Mouse (Mus musculus) hindbrain, embryonic 14.5 days (tissue): ENCODE results near the gene Fbn1. TPM values are rescaled to one million over a fixed set of nuclear protein-coding genes. Genes with fewer than 3 reads are reported as not detected.
"Not testable (repeated sequence)": the region's sequence is repeated elsewhere in the genome, so short reads cannot be mapped to it uniquely, and the experiment has no call there.

Experiments used
- ATAC-seq: fragments of 200-750 bp; cut with Nextera tagmentation; 2 replicates; pipeline ENCODE4 v1.8.0; 2017; ENCODE audit warnings: moderate number of reproducible peaks, mild to moderate bottlenecking, moderate TSS enrichment, moderate library complexity; ENCODE audit not compliant: low FRiP score
- DNase-seq: peaks from one replicate; pipeline ENCODE4 v3.0.0-alpha.2; 2015; ENCODE audit warnings: low spot score
- H3K27ac ChIP-seq: fragments of 300-500 bp; sonication (generic); 2 replicates; pipeline ENCODE4 v1.5.1; 2014; ENCODE audit warnings: mild to moderate bottlenecking, moderate library complexity
- H3K27me3 ChIP-seq: fragments of 300-500 bp; sonication (generic); 2 replicates; pipeline ENCODE4 v1.6.1; 2014; ENCODE audit warnings: mild to moderate bottlenecking, low read length, mixed read lengths; ENCODE audit not compliant: control insufficient read depth, insufficient read depth
- H3K36me3 ChIP-seq: fragments of 300-500 bp; sonication (generic); replicated peaks from 2 replicates; pipeline ENCODE4 v1.6.1; 2014; ENCODE audit not compliant: control insufficient read depth, insufficient read depth
- H3K4me1 ChIP-seq: fragments of 300-500 bp; sonication (generic); replicated peaks from 2 replicates; pipeline ENCODE4 v1.6.1; 2014; ENCODE audit warnings: antibody characterized with exemption, low read length, mixed read lengths; ENCODE audit not compliant: control insufficient read depth, insufficient read depth
- H3K4me2 ChIP-seq: fragments of 300-500 bp; sonication (generic); replicated peaks from 2 replicates; pipeline ENCODE4 v1.6.1; 2014; ENCODE audit warnings: mild to moderate bottlenecking, moderate library complexity
- H3K4me3 ChIP-seq: fragments of 300-500 bp; sonication (generic); replicated peaks from 2 replicates; pipeline ENCODE4 v1.5.1; 2014; ENCODE audit warnings: mild to moderate bottlenecking, low read length
- H3K9ac ChIP-seq: fragments of 300-500 bp; sonication (generic); 2 replicates; pipeline ENCODE4 v1.6.1; 2014
- H3K9me3 ChIP-seq: fragments of 300-500 bp; sonication (generic); 2 replicates; pipeline ENCODE4 v1.6.1; 2016; ENCODE audit warnings: low read length; ENCODE audit not compliant: control insufficient read depth
- WGBS: fragments of 180-500 bp; shearing (Covaris S2); extraction: QIAGEN DNeasy Blood & Tissue Kit; methylation state at CpG from one replicate; pipeline ENCODE4 v1.1.7; 2014; 5-methylcytosine and 5-hydroxymethylcytosine counted together
- polyA plus RNA-seq: library from polyadenylated mRNA; unstranded; fragments of >200 nt; fragmentation: Nextera tagmentation; extraction: Ambion mirVana; gene quantifications from 2 replicates; pipeline ENCODE4 v1.2.1, GENCODE M21; 2014

The Fbn1 gene
- polyA plus RNA-seq, 1 experiment from 2014 or later, result 6.7 TPM

- Histone ChIP-seq H3K4me2 (no peak overlapping the region), H3K9ac (no peak overlapping the region), H3K27ac (no peak overlapping the region), H3K4me1 (no peaks in the 10 kb centered on the region), H3K27me3 (no peaks in the 10 kb centered on the region), H3K9me3 (no peaks in the 10 kb centered on the region), H3K36me3 (no peaks in the 10 kb centered on the region), H3K4me3 (no peak overlapping the region)
- ATAC-seq (no peak), DNase-seq (no peak)
- WGBS, result 91% methylated on average over 5 of the region's 5 CpGs
Observed at GRCm38 (mm10) chr2:125293969-125294491, 213.8 kb downstream of the Fbn1 start.

- DNase-seq, result no peak
- no peaks in the 10 kb centered on the region for H3K36me3 ChIP-seq
- H3K9ac ChIP-seq, result no peak overlapping the region
- no peak for ATAC-seq
- H3K9me3 ChIP-seq, result no peaks in the 10 kb centered on the region
- no peak overlapping the region for H3K4me3 ChIP-seq
- no peak overlapping the region for H3K4me2 ChIP-seq
- no peaks in the 10 kb centered on the region for H3K4me1 ChIP-seq
- WGBS, result 87% methylated on average over 7 of the region's 7 CpGs
- H3K27me3 ChIP-seq, result no peaks in the 10 kb centered on the region
- H3K27ac ChIP-seq, result no peak overlapping the region
Observed at GRCm38 (mm10) chr2:125292616-125293015, 215.2 kb downstream of the Fbn1 start.

- DNase-seq (no peak), ATAC-seq (no peak)
- Histone ChIP-seq H3K4me1 (no peaks in the 10 kb centered on the region), H3K4me2 (no peak overlapping the region), H3K9me3 (no peaks in the 10 kb centered on the region), H3K4me3 (no peak overlapping the region), H3K36me3 (no peaks in the 10 kb centered on the region), H3K27me3 (no peaks in the 10 kb centered on the region), H3K9ac (no peak overlapping the region), H3K27ac (no peak overlapping the region)
- WGBS, result 92% methylated on average over 1 of the region's 1 CpGs
Observed at GRCm38 (mm10) chr2:125291101-125291500, 216.7 kb downstream of the Fbn1 start.

GRCm38 (mm10) chr2:125290197-125290965 lies 217.4 kb downstream of the Fbn1 start:
- DNase-seq, result no peak
- Histone ChIP-seq H3K4me3 (no peak overlapping the region), H3K4me1 (no peaks in the 10 kb centered on the region), H3K9me3 (no peaks in the 10 kb centered on the region), H3K36me3 (no peaks in the 10 kb centered on the region), H3K4me2 (no peak overlapping the region), H3K27me3 (no peaks in the 10 kb centered on the region), H3K9ac (no peak overlapping the region), H3K27ac (no peak overlapping the region)
- WGBS, result 63% methylated on average over 10 of the region's 10 CpGs
- no peak for ATAC-seq

GRCm38 (mm10) chr2:125285777-125286176 lies 222.0 kb downstream of the Fbn1 start:
- WGBS, result 71% methylated on average over 4 of the region's 4 CpGs
- Histone ChIP-seq H3K4me3 (no peak overlapping the region), H3K4me1 (no peaks in the 10 kb centered on the region), H3K9me3 (no peaks in the 10 kb centered on the region), H3K4me2 (no peak overlapping the region), H3K36me3 (no peaks in the 10 kb centered on the region), H3K27me3 (no peaks in the 10 kb centered on the region), H3K27ac (no peak overlapping the region), H3K9ac (no peak overlapping the region)
- ATAC-seq (no peak), DNase-seq (no peak)

- no peak for DNase-seq
- Histone ChIP-seq H3K4me2 (no peak overlapping the region), H3K9me3 (no peaks in the 10 kb centered on the region), H3K27me3 (no peaks in the 10 kb centered on the region), H3K4me3 (no peak overlapping the region), H3K36me3 (no peaks in the 10 kb centered on the region), H3K27ac (no peak overlapping the region), H3K4me1 (no peaks in the 10 kb centered on the region), H3K9ac (no peak overlapping the region)
- 81% methylated on average over 14 of the region's 14 CpGs for WGBS
- ATAC-seq, result no peak
Observed at GRCm38 (mm10) chr2:125282334-125283206, 225.2 kb downstream of the Fbn1 start.

- H3K4me1 ChIP-seq, H3K36me3 ChIP-seq, H3K27ac ChIP-seq, H3K9me3 ChIP-seq, H3K27me3 ChIP-seq, H3K4me2 ChIP-seq, H3K4me3 ChIP-seq, ATAC-seq, H3K9ac ChIP-seq, DNase-seq: not testable (repeated sequence)
- WGBS, result 84% methylated on average over 9 of the region's 9 CpGs
Observed at GRCm38 (mm10) chr2:125279995-125280394, 227.8 kb downstream of the Fbn1 start.

GRCm38 (mm10) chr2:125278474-125278873 lies 229.3 kb downstream of the Fbn1 start:
- Histone ChIP-seq H3K27ac (no peak overlapping the region), H3K9ac (no peak overlapping the region), H3K9me3 (no peaks in the 10 kb centered on the region), H3K27me3 (no peaks in the 10 kb centered on the region), H3K36me3 (no peaks in the 10 kb centered on the region), H3K4me1 (no peaks in the 10 kb centered on the region), H3K4me3 (no peak overlapping the region), H3K4me2 (no peak overlapping the region)
- 82% methylated on average over 7 of the region's 7 CpGs for WGBS
- DNase-seq, result no peak
- no peak for ATAC-seq

- DNase-seq, result no peak
- H3K9ac ChIP-seq, result no peak overlapping the region
- no peaks in the 10 kb centered on the region for H3K4me1 ChIP-seq
- ATAC-seq, result no peak
- H3K4me3 ChIP-seq, result no peak overlapping the region
- no peaks in the 10 kb centered on the region for H3K27me3 ChIP-seq
- 93% methylated on average over 5 of the region's 5 CpGs for WGBS
- H3K36me3 ChIP-seq, result no peaks in the 10 kb centered on the region
- no peaks in the 10 kb centered on the region for H3K9me3 ChIP-seq
- H3K4me2 ChIP-seq, result no peak overlapping the region
- no peak overlapping the region for H3K27ac ChIP-seq
Observed at GRCm38 (mm10) chr2:125276692-125277091, 231.1 kb downstream of the Fbn1 start.
